Mouse (Mus musculus): ENCODE measurements around the gene Pacs1. TPM values are rescaled to one million over a fixed set of nuclear protein-coding genes. Genes with fewer than 3 reads are reported as not detected.

The Pacs1 gene
- total RNA-seq, 2 experiments from 2014 or later, result 10.1 to 52.2 TPM

Other genes starting within 250 kb of the Pacs1 start
- gene Slc29a2, start 249.3 kb downstream of the Pacs1 start, total RNA-seq (2014; fragmentation: Nextera tagmentation), result 9.7 and 14.2 TPM in 2 replicates
- gene Slc29a2, start 249.3 kb downstream of the Pacs1 start, total RNA-seq (2017), result 1.5 and 4.4 TPM in 2 replicates
- not detected in 2 replicates for gene B4gat1, start 234.3 kb downstream of the Pacs1 start, total RNA-seq (2014; fragmentation: Nextera tagmentation)
- gene B4gat1, start 234.3 kb downstream of the Pacs1 start, total RNA-seq (2017), result 1.5 TPM in 1 of 2 replicates, not detected in the other
- 2.0 and 3.3 TPM in 2 replicates for gene AC124502.3, start 234.2 kb downstream of the Pacs1 start, total RNA-seq (2014; fragmentation: Nextera tagmentation)
- 1.8 and 4.2 TPM in 2 replicates for gene AC124502.3, start 234.2 kb downstream of the Pacs1 start, total RNA-seq (2017)
- 25.3 and 37.1 TPM in 2 replicates for gene Brms1, start 231.8 kb downstream of the Pacs1 start, total RNA-seq (2014; fragmentation: Nextera tagmentation)
- 30.3 and 36.7 TPM in 2 replicates for gene Brms1, start 231.8 kb downstream of the Pacs1 start, total RNA-seq (2017)
- gene Rin1, start 222.6 kb downstream of the Pacs1 start, total RNA-seq (2014; fragmentation: Nextera tagmentation), result 0.89 and 1.3 TPM in 2 replicates
- gene Rin1, start 222.6 kb downstream of the Pacs1 start, total RNA-seq (2017), result 0.66 TPM in 1 of 2 replicates, not detected in the other
- 3.2 and 3.3 TPM in 2 replicates for gene Cd248, start 205.0 kb downstream of the Pacs1 start, total RNA-seq (2014; fragmentation: Nextera tagmentation)
- 0.27 and 4.1 TPM in 2 replicates for gene Cd248, start 205.0 kb downstream of the Pacs1 start, total RNA-seq (2017)
- 1.2 TPM in 1 of 2 replicates, not detected in the other for gene Tmem151a, start 187.6 kb downstream of the Pacs1 start, total RNA-seq (2014; fragmentation: Nextera tagmentation)
- gene Tmem151a, start 187.6 kb downstream of the Pacs1 start, total RNA-seq (2017), result not detected in 2 replicates
- 38.6 and 43.4 TPM in 2 replicates for gene Yif1a, start 184.6 kb downstream of the Pacs1 start, total RNA-seq (2014; fragmentation: Nextera tagmentation)
- gene Yif1a, start 184.6 kb downstream of the Pacs1 start, total RNA-seq (2017), result 7.5 and 13.6 TPM in 2 replicates
- 0.66 TPM in 1 of 2 replicates, not detected in the other for gene Cnih2, start 174.6 kb downstream of the Pacs1 start, total RNA-seq (2014; fragmentation: Nextera tagmentation)
- not detected in 2 replicates for gene Cnih2, start 174.6 kb downstream of the Pacs1 start, total RNA-seq (2017)
- gene Rab1b, start 166.0 kb downstream of the Pacs1 start, total RNA-seq (2014; fragmentation: Nextera tagmentation), result 58.7 and 83.3 TPM in 2 replicates
- gene Rab1b, start 166.0 kb downstream of the Pacs1 start, total RNA-seq (2017), result 47.0 and 47.5 TPM in 2 replicates
- 3.0 and 15.3 TPM in 2 replicates for gene Klc2, start 154.6 kb downstream of the Pacs1 start, total RNA-seq (2014; fragmentation: Nextera tagmentation)
- 2.3 and 8.0 TPM in 2 replicates for gene Klc2, start 154.6 kb downstream of the Pacs1 start, total RNA-seq (2017)
- 181 and 235 TPM in 2 replicates for gene Sf3b2, start 22.3 kb upstream of the Pacs1 start, total RNA-seq (2014; fragmentation: Nextera tagmentation)
- 274 and 277 TPM in 2 replicates for gene Sf3b2, start 22.3 kb upstream of the Pacs1 start, total RNA-seq (2017)
- not detected in 2 replicates for gene Gal3st3, start 25.2 kb upstream of the Pacs1 start, total RNA-seq (2014; fragmentation: Nextera tagmentation)
- not detected in 2 replicates for gene Gal3st3, start 25.2 kb upstream of the Pacs1 start, total RNA-seq (2017)
- not detected in 2 replicates for gene Catsper1, start 62.6 kb upstream of the Pacs1 start, total RNA-seq (2014; fragmentation: Nextera tagmentation)
- not detected in 2 replicates for gene Catsper1, start 62.6 kb upstream of the Pacs1 start, total RNA-seq (2017)
- gene Cst6, start 76.5 kb upstream of the Pacs1 start, total RNA-seq (2014; fragmentation: Nextera tagmentation), result not detected in 2 replicates
- not detected in 2 replicates for gene Cst6, start 76.5 kb upstream of the Pacs1 start, total RNA-seq (2017)
- 50.1 and 56.4 TPM in 2 replicates for gene Eif1ad, start 93.6 kb upstream of the Pacs1 start, total RNA-seq (2014; fragmentation: Nextera tagmentation)
- gene Eif1ad, start 93.6 kb upstream of the Pacs1 start, total RNA-seq (2017), result 54.6 and 60.4 TPM in 2 replicates
- 502 and 521 TPM in 2 replicates for gene Banf1, start 94.0 kb upstream of the Pacs1 start, total RNA-seq (2014; fragmentation: Nextera tagmentation)
- 59.8 and 86.9 TPM in 2 replicates for gene Banf1, start 94.0 kb upstream of the Pacs1 start, total RNA-seq (2017)
- gene Sart1, start 115.6 kb upstream of the Pacs1 start, total RNA-seq (2014; fragmentation: Nextera tagmentation), result 59.4 and 92.4 TPM in 2 replicates
- 82.3 and 123 TPM in 2 replicates for gene Sart1, start 115.6 kb upstream of the Pacs1 start, total RNA-seq (2017)
- gene Tsga10ip, start 129.4 kb upstream of the Pacs1 start, total RNA-seq (2014; fragmentation: Nextera tagmentation), result not detected in 2 replicates
- not detected in 2 replicates for gene Tsga10ip, start 129.4 kb upstream of the Pacs1 start, total RNA-seq (2017)
- gene Drap1, start 151.9 kb upstream of the Pacs1 start, total RNA-seq (2014; fragmentation: Nextera tagmentation), result 167 and 178 TPM in 2 replicates
- gene Drap1, start 151.9 kb upstream of the Pacs1 start, total RNA-seq (2017), result 102 and 143 TPM in 2 replicates
- 33.1 and 34.7 TPM in 2 replicates for gene AI837181, start 152.0 kb upstream of the Pacs1 start, total RNA-seq (2014; fragmentation: Nextera tagmentation)
- 5.7 and 11.1 TPM in 2 replicates for gene AI837181, start 152.0 kb upstream of the Pacs1 start, total RNA-seq (2017)
- 0.66 and 1.1 TPM in 2 replicates for gene Fosl1, start 174.4 kb upstream of the Pacs1 start, total RNA-seq (2014; fragmentation: Nextera tagmentation)
- 0.30 and 1.9 TPM in 2 replicates for gene Fosl1, start 174.4 kb upstream of the Pacs1 start, total RNA-seq (2017)
- 2.6 and 2.9 TPM in 2 replicates for gene Ccdc85b, start 184.8 kb upstream of the Pacs1 start, total RNA-seq (2014; fragmentation: Nextera tagmentation)
- gene Ccdc85b, start 184.8 kb upstream of the Pacs1 start, total RNA-seq (2017), result 2.1 and 2.5 TPM in 2 replicates
- 54.4 and 96.5 TPM in 2 replicates for gene Fibp, start 187.5 kb upstream of the Pacs1 start, total RNA-seq (2014; fragmentation: Nextera tagmentation)
- 40.7 and 51.8 TPM in 2 replicates for gene Fibp, start 187.5 kb upstream of the Pacs1 start, total RNA-seq (2017)
- 4.9 and 10.5 TPM in 2 replicates for gene Ctsw, start 195.4 kb upstream of the Pacs1 start, total RNA-seq (2014; fragmentation: Nextera tagmentation)
- gene Ctsw, start 195.4 kb upstream of the Pacs1 start, total RNA-seq (2017), result 0.53 and 8.4 TPM in 2 replicates
- gene Efemp2, start 200.8 kb upstream of the Pacs1 start, total RNA-seq (2014; fragmentation: Nextera tagmentation), result 2.3 TPM in 1 of 2 replicates, not detected in the other
- gene Efemp2, start 200.8 kb upstream of the Pacs1 start, total RNA-seq (2017), result not detected in 2 replicates
- 24.6 and 40.6 TPM in 2 replicates for gene Mus81, start 215.3 kb upstream of the Pacs1 start, total RNA-seq (2014; fragmentation: Nextera tagmentation)
- gene Mus81, start 215.3 kb upstream of the Pacs1 start, total RNA-seq (2017), result 6.4 and 11.4 TPM in 2 replicates
- gene Cfl1, start 217.3 kb upstream of the Pacs1 start, total RNA-seq (2014; fragmentation: Nextera tagmentation), result 862 and 969 TPM in 2 replicates
- 783 and 1,100 TPM in 2 replicates for gene Cfl1, start 217.3 kb upstream of the Pacs1 start, total RNA-seq (2017)
- gene 1700020D05Rik, start 230.7 kb upstream of the Pacs1 start, total RNA-seq (2014; fragmentation: Nextera tagmentation), result 1.6 and 4.6 TPM in 2 replicates
- 0.88 TPM in 1 of 2 replicates, not detected in the other for gene 1700020D05Rik, start 230.7 kb upstream of the Pacs1 start, total RNA-seq (2017)
- 6.6 TPM in 2 replicates for gene Snx32, start 237.4 kb upstream of the Pacs1 start, total RNA-seq (2014; fragmentation: Nextera tagmentation)
- gene Snx32, start 237.4 kb upstream of the Pacs1 start, total RNA-seq (2017), result 0.61 and 4.6 TPM in 2 replicates

Measured in megakaryocyte-erythroid progenitor cell, adult 5-6 weeks (primary cell).